Mouse (Mus musculus) liver, adult 2 months (tissue): ENCODE measurements around the gene Agap1. TPM values are rescaled to one million over a fixed set of nuclear protein-coding genes. Genes with fewer than 3 reads are reported as not detected.

Experiments
- DNase-seq: peaks from one replicate; pipeline ENCODE4 v3.0.0-alpha.2; 2011; ENCODE audit warnings: low read depth, low spot score; ENCODE audit errors: extremely low read depth
- H3K27ac ChIP-seq: fragments of 200-500 bp; replicated peaks from 2 replicates; pipeline ENCODE4 v1.5.1; 2012; ENCODE audit warnings: low read depth, mild to moderate bottlenecking, control low read depth, inconsistent platforms, low read length; ENCODE audit not compliant: insufficient read depth
- H3K27me3 ChIP-seq: fragments of 200-500 bp; 2 replicates; pipeline ENCODE4 v1.6.1; 2012; ENCODE audit warnings: mild to moderate bottlenecking, moderate library complexity, low read length, inconsistent platforms; ENCODE audit not compliant: control insufficient read depth, insufficient read depth
- H3K36me3 ChIP-seq: fragments of 200-500 bp; 2 replicates; pipeline ENCODE4 v1.6.1; 2012; ENCODE audit warnings: low read length, inconsistent platforms; ENCODE audit not compliant: control insufficient read depth, insufficient read depth
- H3K4me1 ChIP-seq: fragments of 200-500 bp; 2 replicates; pipeline ENCODE4 v1.6.1; 2011; ENCODE audit warnings: low read length; ENCODE audit not compliant: control insufficient read depth, insufficient read depth
- H3K4me3 ChIP-seq: fragments of 200-500 bp; 2 replicates; pipeline ENCODE4 v1.5.1; 2011; ENCODE audit warnings: low read depth, mild to moderate bottlenecking, control low read depth, low read length, moderate library complexity; ENCODE audit not compliant: insufficient read depth
- H3K79me2 ChIP-seq: fragments of 200-500 bp; 2 replicates; pipeline ENCODE4 v1.6.1; 2012; ENCODE audit warnings: inconsistent platforms, mild to moderate bottlenecking, low read length, moderate library complexity; ENCODE audit not compliant: control insufficient read depth, insufficient read depth
- H3K9ac ChIP-seq: fragments of 200-500 bp; 2 replicates; pipeline ENCODE4 v1.6.1; 2012; ENCODE audit warnings: low read depth, mild to moderate bottlenecking, control low read depth, inconsistent platforms, low read length
- CTCF ChIP-seq: fragments of 200-500 bp; IDR thresholded peaks from 2 replicates; pipeline ENCODE4 v1.5.1; 2011; ENCODE audit warnings: low read depth, low read length, control low read depth
- POLR2A ChIP-seq: fragments of 200-500 bp; IDR thresholded peaks from 2 replicates; pipeline ENCODE4 v1.6.1; 2011; ENCODE audit warnings: low read length, control low read depth; ENCODE audit not compliant: insufficient read depth; ENCODE audit errors: extremely low read depth
- WGBS: fragments of 180-500 bp; shearing (Covaris S2); methylation state at CpG from one replicate; pipeline ENCODE4 v1.1.7; 2018; 5-methylcytosine and 5-hydroxymethylcytosine counted together
- polyA plus RNA-seq: library from polyadenylated mRNA; depleted of rRNA; stranded (reverse); fragments of >200 nt; gene quantifications from 2 replicates; pipeline ENCODE4 v1.2.3, GENCODE M21; 2012
- total RNA-seq: library from RNA; depleted of rRNA; stranded (reverse); fragments of >200 nt; gene quantifications from 2 replicates; pipeline ENCODE4 v1.2.3, GENCODE M21; 2014

Agap1 gene
- total and polyA plus RNA-seq, 2 experiments, result 3.4 to 3.5 TPM

- Histone ChIP-seq H3K4me1 (no peaks in the 10 kb centered on the region), H3K27ac (no peak overlapping the region), H3K36me3 (peaks cover 2% of the 10 kb centered on the region; the same call in 1 of the 2 replicates), H3K4me3 (no peak overlapping the region), H3K79me2 (no peaks in the 10 kb centered on the region), H3K9ac (no peak overlapping the region), H3K27me3 (no peaks in the 10 kb centered on the region)
- no peak for DNase-seq
- TF ChIP-seq CTCF (no peak), POLR2A (no peak)
- 87% methylated on average over 17 of the region's 17 CpGs for WGBS
Measured at GRCm38 (mm10) chr1:89848356-89849039, 393.9 kb downstream of the Agap1 start.

- no peaks in the 10 kb centered on the region for H3K79me2 ChIP-seq
- no peak overlapping the region for H3K9ac ChIP-seq
- peaks cover 2% of the 10 kb centered on the region; the same call in 1 of the 2 replicates for H3K36me3 ChIP-seq
- no peak for DNase-seq
- 88% methylated on average over 23 of the region's 23 CpGs for WGBS
- H3K27ac ChIP-seq, result no peak overlapping the region
- H3K4me1 ChIP-seq, result no peaks in the 10 kb centered on the region
- no peak overlapping the region for H3K4me3 ChIP-seq
- H3K27me3 ChIP-seq, result no peaks in the 10 kb centered on the region
- TF ChIP-seq POLR2A (no peak), CTCF (no peak)
Measured at GRCm38 (mm10) chr1:89849151-89849860, 394.7 kb downstream of the Agap1 start.

GRCm38 (mm10) chr1:89849861-89850230 is 395.2 kb downstream of the Agap1 start:
- H3K27ac ChIP-seq, result no peak overlapping the region
- no peaks in the 10 kb centered on the region for H3K79me2 ChIP-seq
- H3K36me3 ChIP-seq, result peaks cover 2% of the 10 kb centered on the region; the same call in 1 of the 2 replicates
- no peaks in the 10 kb centered on the region for H3K27me3 ChIP-seq
- H3K9ac ChIP-seq, result no peak overlapping the region
- no peaks in the 10 kb centered on the region for H3K4me1 ChIP-seq
- TF ChIP-seq POLR2A (no peak), CTCF (no peak)
- no peak for DNase-seq
- 95% methylated on average over 7 of the region's 7 CpGs for WGBS
- H3K4me3 ChIP-seq, result no peak overlapping the region

- no peak overlapping the region for H3K27ac ChIP-seq
- H3K4me1 ChIP-seq, result no peaks in the 10 kb centered on the region
- DNase-seq, result no peak
- no peak overlapping the region for H3K4me3 ChIP-seq
- H3K27me3 ChIP-seq, result no peaks in the 10 kb centered on the region
- WGBS, result 86% methylated on average over 11 of the region's 11 CpGs
- no peaks in the 10 kb centered on the region for H3K79me2 ChIP-seq
- no peak for TF ChIP-seq CTCF
- no peak for TF ChIP-seq POLR2A
- peaks cover 2% of the 10 kb centered on the region; the same call in 1 of the 2 replicates for H3K36me3 ChIP-seq
- no peak overlapping the region for H3K9ac ChIP-seq
Measured at GRCm38 (mm10) chr1:89850681-89851414, 396.2 kb downstream of the Agap1 start.

- H3K4me3 ChIP-seq, result no peak overlapping the region
- no peaks in the 10 kb centered on the region for H3K36me3 ChIP-seq
- H3K27me3 ChIP-seq, result no peaks in the 10 kb centered on the region
- H3K27ac ChIP-seq, result no peak overlapping the region
- 53% methylated on average over 3 of the region's 3 CpGs for WGBS
- no peaks in the 10 kb centered on the region for H3K79me2 ChIP-seq
- no peak overlapping the region for H3K9ac ChIP-seq
- DNase-seq, result peak; percentile 10
- TF ChIP-seq POLR2A (no peak), CTCF (peak; percentile 75)
- no peaks in the 10 kb centered on the region for H3K4me1 ChIP-seq
Measured at GRCm38 (mm10) chr1:89859182-89859581, 404.6 kb downstream of the Agap1 start.
